Mouse (Mus musculus) inflammation-experienced regulatory T-cells, adult 16 weeks (primary cell): ENCODE data around the gene Cpeb1. TPM values are rescaled to one million over a fixed set of nuclear protein-coding genes. Genes with fewer than 3 reads are reported as not detected.

Source experiments
- polyA plus RNA-seq: library from polyadenylated mRNA; unstranded; fragments of 100-300 nt; shearing (Covaris generic); gene quantifications from one replicate; pipeline ENCODE4 v1.2.1, GENCODE M21; 2017

Cpeb1 gene
- not detected for polyA plus RNA-seq

GRCm38 (mm10) chr7:81455155-81455651, at the start of gene Cpeb1:
Cpeb1 (minus strand) TSS chr7:81455465.

GRCm38 (mm10) chr7:81498181-81498580, 42.9 kb upstream of the Cpeb1 start, which contains the start of gene BC048679:
BC048679 (minus strand) TSS chr7:81498281.

GRCm38 (mm10) chr7:81493331-81494021, 38.2 kb upstream of the Cpeb1 start, which contains the start of gene Ap3b2:
Ap3b2 (minus strand) TSS chr7:81493925.

GRCm38 (mm10) chr7:81344544-81345446, 110.5 kb downstream of the Cpeb1 start, which contains the start of gene Rps17:
Rps17 (minus strand) TSS chr7:81345254.

Other genes starting within 250 kb of the Cpeb1 start
- 1.4 TPM for gene Pde8a, start 241.9 kb downstream of the Cpeb1 start, polyA plus RNA-seq
- 682 TPM for gene Rps17, start 110.2 kb downstream of the Cpeb1 start, polyA plus RNA-seq
- gene Ap3b2, start 38.5 kb upstream of the Cpeb1 start, polyA plus RNA-seq: not detected
- gene BC048679, start 42.8 kb upstream of the Cpeb1 start, polyA plus RNA-seq: not detected
- 7.4 TPM for gene Fsd2, start 111.5 kb upstream of the Cpeb1 start, polyA plus RNA-seq
- gene Whamm, start 115.8 kb upstream of the Cpeb1 start, polyA plus RNA-seq: 1.6 TPM